Mouse (Mus musculus) spleen, postnatal 10 days (tissue): ENCODE data around the gene Ccdc15.

Experiments used
- DNase-seq, 2 experiments: peaks; one replicate each; pipeline ENCODE4 v3.0.0; 2021 to 2022; ENCODE audit warnings: low spot score in 2 of 2

Gene Ccdc15

DNA sequence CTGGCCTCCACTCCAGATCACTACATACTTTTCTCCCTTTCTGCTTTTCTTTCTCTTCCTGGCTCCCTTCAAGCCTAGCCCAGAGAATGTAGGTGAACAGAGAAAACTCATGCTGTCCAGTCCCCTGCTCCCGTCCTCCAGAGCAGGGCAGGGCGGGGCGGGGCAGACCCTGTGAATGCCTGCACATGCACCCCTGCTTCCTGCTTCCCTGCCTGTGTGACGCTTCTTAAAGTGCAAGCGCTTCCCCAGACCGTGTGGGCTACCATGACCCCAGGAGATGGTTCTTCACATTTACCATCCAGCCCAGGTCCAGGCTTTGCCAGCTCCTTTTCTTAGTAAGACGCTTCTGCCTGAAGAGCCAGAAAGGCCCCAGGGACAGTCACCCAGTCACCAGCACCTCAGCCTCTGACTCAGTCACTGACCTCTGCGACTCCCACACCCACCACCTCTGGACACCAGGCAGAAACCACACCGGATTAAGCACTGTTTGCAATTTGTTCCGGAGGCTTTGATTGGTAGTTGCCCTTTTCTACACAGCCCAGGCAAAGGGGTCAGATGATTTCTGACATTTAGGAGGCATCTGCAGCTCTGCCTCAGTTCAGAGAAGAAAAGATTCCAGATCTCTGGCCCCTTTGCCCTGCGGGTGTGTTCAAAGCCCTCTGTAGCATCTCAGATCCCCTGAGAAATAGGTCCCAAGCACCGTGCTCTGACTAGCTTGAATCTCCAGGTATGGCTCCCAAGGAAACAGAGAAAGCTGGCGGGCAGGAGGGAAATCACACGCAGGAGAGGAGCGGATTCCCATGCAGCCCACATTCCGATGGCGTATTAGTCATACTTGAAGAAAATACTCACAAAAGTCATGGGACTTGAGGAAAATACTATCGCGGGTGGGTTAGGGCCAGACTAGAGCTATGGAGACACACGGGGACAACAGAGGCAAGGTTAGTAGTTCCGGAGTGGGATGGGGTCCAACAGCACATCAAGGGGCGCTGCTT lies 115.7 kb downstream of the Ccdc15 start:
- no peak for DNase-seq

DNA sequence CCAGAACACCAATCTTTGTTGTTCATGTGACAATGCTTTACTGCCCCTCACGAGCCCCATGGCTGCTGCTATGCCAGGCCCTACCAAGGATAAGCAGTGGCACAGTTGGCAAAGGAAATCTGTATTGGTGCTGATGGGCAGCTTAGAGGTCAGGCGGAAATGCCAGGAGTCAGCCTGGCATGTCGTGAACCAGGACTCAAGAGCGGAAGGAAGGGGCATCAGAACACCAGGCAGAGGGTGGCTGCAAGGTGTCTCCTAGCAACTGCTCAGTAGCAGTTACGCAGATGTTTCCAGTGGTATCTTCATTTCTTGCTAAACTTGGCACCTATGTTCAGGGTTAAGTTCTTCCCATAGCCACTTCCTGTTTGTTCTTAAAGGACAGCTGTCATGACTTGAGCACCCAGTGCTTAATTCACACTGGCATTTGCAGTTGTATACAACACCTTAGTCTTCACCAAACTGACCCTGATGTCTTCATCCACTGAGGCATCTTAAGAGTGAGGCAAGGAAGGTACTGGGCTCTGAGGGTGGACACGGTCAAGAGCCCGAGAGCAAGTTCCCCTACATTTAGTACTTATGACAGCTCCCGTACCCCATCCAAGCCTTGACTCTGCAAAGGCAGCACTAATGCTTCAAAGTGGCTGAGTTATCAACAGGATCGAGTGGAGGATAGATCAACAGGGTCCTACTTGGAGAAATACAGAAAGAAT lies 117.6 kb downstream of the Ccdc15 start:
- DNase-seq = no peak

DNA sequence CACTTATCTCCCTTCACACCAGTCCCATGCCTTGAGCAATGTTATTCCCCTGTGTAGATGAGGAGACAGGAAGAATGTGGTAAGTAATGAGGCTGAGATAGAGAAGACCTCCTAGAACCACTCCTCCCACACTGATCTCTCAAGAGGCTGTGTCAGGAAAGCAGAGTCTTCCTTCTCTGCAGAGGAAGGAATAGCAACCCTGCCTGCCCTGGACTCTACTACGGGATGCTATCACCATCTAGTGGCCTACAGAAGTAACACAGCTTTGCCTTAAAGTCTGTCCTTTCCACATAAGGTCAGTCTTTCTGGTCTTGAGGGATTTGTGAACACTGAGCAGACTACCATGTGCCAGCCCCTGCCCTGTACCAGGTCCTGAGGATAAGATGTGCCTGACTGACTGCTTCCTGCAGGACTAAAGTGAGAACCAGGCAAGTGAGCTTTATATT lies 118.3 kb downstream of the Ccdc15 start:
- peak in 1 of 2 experiments; percentile 48 for DNase-seq
